Mouse (Mus musculus): Measurements from ENCODE around the gene Fitm1.

The Fitm1 gene

DNA sequence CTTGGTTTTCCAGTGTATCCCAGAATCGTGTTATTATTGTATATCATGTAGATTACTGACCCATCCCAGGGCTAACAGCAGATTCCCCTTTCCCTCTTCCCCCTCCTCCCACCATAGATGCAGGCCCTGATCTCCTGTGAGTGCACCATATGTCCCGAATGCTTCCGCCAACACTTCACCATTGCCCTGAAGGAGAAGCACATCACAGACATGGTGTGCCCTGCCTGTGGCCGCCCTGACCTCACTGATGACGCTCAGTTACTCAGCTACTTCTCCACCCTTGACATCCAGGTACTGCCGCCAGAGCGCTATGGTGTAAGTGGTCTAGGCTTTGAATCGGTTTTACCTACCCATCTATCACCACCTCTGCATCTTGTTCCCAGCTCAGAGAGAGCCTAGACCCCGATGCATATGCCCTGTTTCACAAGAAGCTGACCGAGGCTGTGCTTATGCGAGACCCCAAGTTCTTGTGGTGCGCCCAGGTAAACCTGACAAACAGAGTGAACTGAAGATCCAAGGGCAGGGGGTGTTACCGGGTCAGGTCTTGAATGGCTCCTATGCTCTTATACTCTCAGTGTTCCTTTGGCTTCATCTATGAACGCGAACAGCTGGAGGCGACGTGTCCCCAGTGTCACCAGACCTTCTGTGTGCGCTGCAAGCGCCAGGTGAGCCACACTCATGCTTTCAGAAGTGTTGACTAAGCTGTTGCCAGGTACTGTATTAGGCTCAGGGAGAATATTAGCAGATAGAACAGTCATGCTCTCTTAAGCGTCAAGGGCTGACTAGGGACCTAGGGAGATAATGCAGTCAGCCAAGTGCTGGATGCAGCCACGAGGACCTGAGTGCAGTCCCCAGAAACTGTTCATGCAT, 23.3 kb downstream of the Fitm1 start:
- no peak for DNase-seq

DNA sequence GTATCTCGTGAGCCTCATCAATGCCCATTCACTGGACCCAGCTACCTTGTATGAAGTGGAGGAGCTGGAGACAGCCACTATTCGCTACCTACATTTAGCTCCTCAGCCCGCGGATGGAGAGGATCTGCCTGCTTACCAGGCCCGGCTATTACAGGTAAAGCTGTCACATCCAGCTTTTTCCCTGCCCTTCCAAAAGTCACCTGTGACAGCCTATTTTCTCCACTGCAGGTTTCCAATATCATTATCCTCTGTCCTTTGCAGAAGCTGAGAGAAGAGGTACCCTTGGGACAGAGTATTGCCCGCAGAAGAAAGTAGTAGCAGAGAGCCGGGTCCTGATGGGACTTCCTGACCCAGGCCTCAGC, 27.8 kb downstream of the Fitm1 start, which contains the start of gene Irf9:
Irf9 (plus strand) TSS at position 301 of the 362 bp plus-strand sequence.
- DNase-seq = no peak

DNA sequence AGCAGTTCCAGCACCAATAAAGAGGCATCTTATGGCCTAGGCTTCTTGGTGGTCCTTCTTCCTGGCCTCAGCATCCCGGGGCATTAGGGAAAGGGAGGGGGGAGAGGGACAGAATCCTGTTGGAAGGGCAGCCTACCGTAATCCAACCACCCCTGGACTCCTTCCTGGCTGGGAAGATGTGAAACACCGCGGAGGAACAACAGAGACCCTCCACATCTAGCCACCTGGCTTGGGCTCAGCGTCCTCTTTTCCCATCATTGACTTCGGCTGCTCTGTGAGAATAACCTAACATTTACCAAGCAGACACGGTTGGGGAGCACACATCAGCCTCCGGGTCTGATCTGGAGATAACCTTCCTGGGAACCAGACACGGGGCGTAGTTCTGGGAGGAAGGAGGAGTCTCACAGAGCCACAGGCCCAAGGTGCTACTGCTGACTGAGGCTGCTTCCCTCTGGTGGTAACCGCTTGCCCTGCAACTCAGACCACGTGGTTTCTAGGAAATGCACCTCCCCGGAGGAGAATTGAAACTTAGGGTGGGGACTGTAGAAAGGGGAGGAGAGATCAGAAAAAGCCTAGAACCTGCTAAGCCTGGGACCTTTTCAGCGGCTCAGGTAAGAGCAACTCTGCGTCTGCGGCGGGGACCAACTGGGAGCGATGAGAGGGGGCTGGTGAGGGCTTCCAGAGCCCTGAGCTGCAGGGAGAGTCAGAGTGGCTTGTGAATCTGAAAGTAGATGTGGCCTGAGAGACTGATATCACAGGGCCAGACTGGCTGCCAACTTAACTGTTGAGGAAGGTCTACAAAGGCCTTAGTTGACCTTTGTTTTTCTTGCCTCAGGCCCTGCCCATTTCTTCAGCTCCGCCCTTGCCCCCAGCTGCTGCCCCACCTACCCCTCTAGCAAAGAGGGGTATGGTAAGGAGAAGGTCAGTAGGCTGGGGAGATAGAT, 28.5 kb downstream of the Fitm1 start:
- peak; percentile 95 for DNase-seq

GRCm38 (mm10) chr14:55604823-55605222, 29.4 kb downstream of the Fitm1 start:
- no peak for DNase-seq

DNA sequence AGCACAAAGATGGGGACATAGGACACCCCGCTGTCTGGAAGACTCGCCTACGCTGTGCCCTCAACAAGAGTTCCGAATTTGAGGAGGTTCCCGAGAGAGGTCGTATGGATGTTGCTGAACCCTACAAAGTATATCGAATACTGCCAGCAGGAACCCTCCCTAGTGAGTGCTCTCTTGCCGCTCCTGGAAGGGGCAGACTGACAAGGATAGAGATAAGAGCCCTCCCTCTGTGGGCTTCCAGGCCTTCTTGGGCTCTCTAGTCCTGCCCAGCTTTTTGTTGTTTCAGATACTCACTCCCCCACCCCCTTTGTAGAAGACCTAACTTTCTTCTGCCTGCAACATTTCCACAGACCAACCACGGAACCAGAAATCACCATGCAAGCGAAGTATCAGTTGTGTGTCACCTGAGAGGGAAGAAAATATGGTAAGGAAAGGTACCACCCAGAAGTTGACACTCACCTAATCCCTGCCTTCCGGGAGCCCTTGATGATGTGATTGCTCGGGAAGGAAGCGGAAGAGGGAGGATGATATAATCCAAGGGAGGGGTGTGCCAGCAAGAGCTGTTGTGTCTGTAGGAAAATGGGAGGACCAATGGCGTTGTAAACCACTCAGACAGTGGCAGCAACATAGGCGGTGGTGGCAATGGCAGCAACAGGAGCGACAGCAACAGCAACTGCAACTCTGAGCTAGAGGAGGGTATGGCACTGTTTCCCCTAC, 30.5 kb downstream of the Fitm1 start:
- DNase-seq = no peak

GRCm38 (mm10) chr14:55608339-55608738, 32.9 kb downstream of the Fitm1 start:
- no peak for DNase-seq

GRCm38 (mm10) chr14:55613346-55613745, 37.9 kb downstream of the Fitm1 start:
- no peak for DNase-seq

DNA sequence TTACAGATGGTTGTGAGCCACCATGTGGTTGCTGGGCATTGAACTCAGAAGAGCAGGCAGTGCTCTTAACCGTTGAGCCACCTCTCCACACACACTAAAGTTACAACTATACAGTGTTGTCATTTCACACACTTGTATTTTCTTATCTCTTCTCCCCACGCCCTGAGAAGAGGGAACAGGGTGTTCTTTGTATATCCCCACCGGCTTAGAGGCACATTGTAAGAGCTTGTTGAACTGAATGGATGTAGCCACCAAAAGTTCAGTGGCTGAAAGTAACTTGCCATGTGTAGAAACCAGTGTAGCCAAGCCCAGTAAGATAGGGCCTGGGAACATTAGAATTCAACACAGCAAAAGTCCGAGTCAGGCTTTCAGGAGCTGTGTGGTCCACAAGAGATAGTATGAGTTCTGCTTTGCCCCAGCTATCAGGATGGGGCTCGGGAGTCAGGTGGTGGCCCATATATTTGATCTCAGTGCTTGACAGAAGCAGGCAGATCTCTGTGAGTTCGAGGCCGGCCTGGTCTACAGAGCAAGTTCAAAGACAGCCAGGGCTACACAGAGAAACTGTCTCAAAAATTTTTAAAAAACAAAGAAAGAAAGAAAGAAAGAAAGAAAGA, 39.3 kb downstream of the Fitm1 start:
- no peak for DNase-seq

- no peak for DNase-seq
Measured at GRCm38 (mm10) chr14:55615876-55616275, 40.5 kb downstream of the Fitm1 start.

- no peak for DNase-seq
Measured at GRCm38 (mm10) chr14:55616844-55617243, 41.4 kb downstream of the Fitm1 start.

DNA sequence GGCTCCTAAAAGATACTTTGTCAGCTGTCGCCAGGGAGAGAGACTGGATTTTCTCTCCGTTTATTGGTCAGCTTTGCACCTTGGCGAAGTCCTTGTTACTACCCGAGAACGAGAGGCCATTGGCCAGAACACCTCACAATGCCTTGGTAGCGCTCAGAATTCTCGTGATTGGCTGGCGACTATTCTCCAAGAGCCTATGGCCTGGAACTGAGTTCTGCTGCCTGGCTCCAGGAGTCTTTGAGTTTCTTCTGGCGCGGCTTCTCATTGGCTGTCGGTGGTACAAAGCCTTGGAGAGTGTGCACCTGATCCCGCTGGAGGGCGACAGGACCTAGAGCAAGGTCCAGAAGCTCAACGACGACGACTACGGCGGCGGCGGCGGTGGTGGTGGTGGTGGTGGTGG, 42.4 kb downstream of the Fitm1 start, which contains the start of gene Rec8:
Rec8 (plus strand) TSS at position 216 of the 400 bp plus-strand sequence.
- DNase-seq = peak; percentile 22

GRCm38 (mm10) chr14:55618486-55619195, 43.2 kb downstream of the Fitm1 start:
- no peak for DNase-seq

All from kidney, adult 18-20 months (tissue).